Mouse (Mus musculus) olfactory bulb, adult 2 months (tissue): ENCODE data around the gene 1600002K03Rik.

ENCODE experiments used
- CTCF ChIP-seq: fragments of 200-500 bp; IDR thresholded peaks from 2 replicates; pipeline ENCODE4 v1.5.1; 2012; ENCODE audit warnings: low read depth, mild to moderate bottlenecking, low read length, moderate library complexity; ENCODE audit not compliant: insufficient read depth
- POLR2A ChIP-seq: fragments of 200-500 bp; IDR thresholded peaks from 2 replicates; pipeline ENCODE4 v1.6.1; 2012; ENCODE audit warnings: mild to moderate bottlenecking, low read depth, low read length, moderate library complexity; ENCODE audit not compliant: insufficient read depth

GRCm38 (mm10) chr10:80215048-80215772 is 42.5 kb downstream of the 1600002K03Rik start:
- TF ChIP-seq CTCF (no peak), POLR2A (no peak)
